Mouse (Mus musculus) MEL (cell line): ENCODE data around the gene Npcd. TPM values are rescaled to one million over a fixed set of nuclear protein-coding genes. Genes with fewer than 3 reads are reported as not detected.

ENCODE experiments used
- DNase-seq: peaks from one replicate; pipeline ENCODE4 v3.0.0; 2011; ENCODE audit warnings: low read depth, low spot score
- H3K27ac ChIP-seq: 2 replicates; pipeline ENCODE4 v1.5.1; 2012; ENCODE audit warnings: low read depth, mild to moderate bottlenecking, control low read depth, low read length, moderate library complexity; ENCODE audit not compliant: control insufficient read depth
- H3K27me3 ChIP-seq, 2 experiments: fragments of 150-350 bp in 1 of 2; sonication (generic) in 1 of 2; 2 replicates each; pipeline ENCODE4 v1.6.1; 2012; ENCODE audit warnings: low read length in 2 of 2, mild to moderate bottlenecking in 2 of 2, improper control_type of control experiment in 1 of 2, moderate library complexity in 1 of 2; ENCODE audit not compliant: insufficient read depth in 2 of 2, control insufficient read depth in 1 of 2
- H3K36me3 ChIP-seq, 2 experiments: 2 replicates each; pipeline ENCODE4 v1.6.1; 2012 to 2014; ENCODE audit warnings: low read length in 2 of 2, improper control_type of control experiment in 1 of 2, inconsistent platforms in 1 of 2, mild to moderate bottlenecking in 1 of 2; ENCODE audit not compliant: insufficient read depth in 2 of 2, control insufficient read depth in 1 of 2
- H3K4me1 ChIP-seq, 2 experiments: fragments of 150-350 bp in 1 of 2; sonication (generic) in 1 of 2; 2 replicates each; pipeline ENCODE4 v1.6.1; 2012; ENCODE audit warnings: low read length in 2 of 2, improper control_type of control experiment in 1 of 2, mild to moderate bottlenecking in 1 of 2; ENCODE audit not compliant: insufficient read depth in 2 of 2, control insufficient read depth in 1 of 2
- H3K4me3 ChIP-seq, 2 experiments: fragments of 150-350 bp in 1 of 2; sonication (generic) in 1 of 2; 2 replicates each; pipeline ENCODE4 v1.5.1; 2012; ENCODE audit warnings: low read depth in 2 of 2, low read length in 2 of 2, mild to moderate bottlenecking in 2 of 2, moderate library complexity in 2 of 2, control low read depth in 1 of 2, improper control_type of control experiment in 1 of 2; ENCODE audit not compliant: control insufficient read depth in 1 of 2, insufficient read depth in 1 of 2
- H3K79me2 ChIP-seq: 2 replicates; pipeline ENCODE4 v1.6.1; 2012; ENCODE audit warnings: mild to moderate bottlenecking, low read length, moderate library complexity; ENCODE audit not compliant: control insufficient read depth, poor library complexity, insufficient read depth
- H3K9ac ChIP-seq: 2 replicates; pipeline ENCODE4 v1.6.1; 2012; ENCODE audit warnings: low read depth, mild to moderate bottlenecking, control low read depth, low read length, moderate library complexity; ENCODE audit not compliant: control insufficient read depth, poor library complexity, severe bottlenecking
- H3K9me3 ChIP-seq: fragments of 150-350 bp; sonication (generic); replicated peaks from 2 replicates; pipeline ENCODE4 v1.6.1; 2012; ENCODE audit warnings: mild to moderate bottlenecking, low read length, improper control_type of control experiment, moderate library complexity; ENCODE audit not compliant: insufficient read depth
- BHLHE40 ChIP-seq: IDR thresholded peaks from 2 replicates; pipeline ENCODE4 v1.6.1; 2012; ENCODE audit warnings: low read depth, mild to moderate bottlenecking, inconsistent platforms, low read length, improper control_type of control experiment, borderline replicate concordance
- CHD1 ChIP-seq: IDR thresholded peaks from 2 replicates; pipeline ENCODE4 v1.6.1; 2012; ENCODE audit warnings: low read depth, mild to moderate bottlenecking, inconsistent platforms, low read length, improper control_type of control experiment
- E2F4 ChIP-seq: IDR thresholded peaks from 2 replicates; pipeline ENCODE4 v1.6.1; 2011; ENCODE audit warnings: low read depth, low read length, improper control_type of control experiment, borderline replicate concordance
- ETS1 ChIP-seq: IDR thresholded peaks from 2 replicates; pipeline ENCODE4 v1.6.1; 2012; ENCODE audit warnings: low read depth, mild to moderate bottlenecking, inconsistent platforms, low read length, improper control_type of control experiment, moderate library complexity
- JUND ChIP-seq: IDR thresholded peaks from 2 replicates; pipeline ENCODE4 v1.6.1; 2011; ENCODE audit warnings: low read depth, mild to moderate bottlenecking, improper control_type of control experiment, low read length
- KAT2A ChIP-seq: conservative IDR thresholded peaks from 2 replicates; pipeline ENCODE4 v1.6.1; 2012; ENCODE audit warnings: low read depth, low read length, improper control_type of control experiment, inconsistent platforms
- MEF2A ChIP-seq: IDR thresholded peaks from 2 replicates; pipeline ENCODE4 v1.6.1; 2014; ENCODE audit warnings: low read depth, mild to moderate bottlenecking, inconsistent platforms, low read length, improper control_type of control experiment; ENCODE audit not compliant: poor library complexity, insufficient replicate concordance, severe bottlenecking; ENCODE audit errors: extremely low read depth
- MYC ChIP-seq: IDR thresholded peaks from 2 replicates; pipeline ENCODE4 v1.6.1; 2011; ENCODE audit warnings: low read depth, mild to moderate bottlenecking, low read length, improper control_type of control experiment, moderate library complexity
- NRF1 ChIP-seq: IDR thresholded peaks from 2 replicates; pipeline ENCODE4 v1.6.1; 2014; ENCODE audit warnings: low read depth, mild to moderate bottlenecking, inconsistent platforms, low read length, improper control_type of control experiment, moderate library complexity; ENCODE audit not compliant: poor library complexity, insufficient read depth, severe bottlenecking
- RAD21 ChIP-seq: IDR thresholded peaks from 2 replicates; pipeline ENCODE4 v1.6.1; 2011; ENCODE audit warnings: mild to moderate bottlenecking, low read depth, low read length, improper control_type of control experiment
- SIN3A ChIP-seq: IDR thresholded peaks from 2 replicates; pipeline ENCODE4 v1.6.1; 2012; ENCODE audit warnings: low read length, improper control_type of control experiment, inconsistent platforms
- SMC3 ChIP-seq: IDR thresholded peaks from 2 replicates; pipeline ENCODE4 v1.6.1; 2011; ENCODE audit warnings: low read depth, low read length, improper control_type of control experiment
- TAL1 ChIP-seq: IDR thresholded peaks from 2 replicates; pipeline ENCODE4 v1.6.1; 2012; ENCODE audit warnings: mild to moderate bottlenecking, inconsistent platforms, low read length, moderate library complexity, mixed read lengths
- TBP ChIP-seq: IDR thresholded peaks from 2 replicates; pipeline ENCODE4 v1.8.0; 2011; ENCODE audit warnings: low read depth, low read length, improper control_type of control experiment
- TCF12 ChIP-seq: IDR thresholded peaks from 2 replicates; pipeline ENCODE4 v1.6.1; 2014; ENCODE audit warnings: low read depth, mild to moderate bottlenecking, inconsistent platforms, low read length, improper control_type of control experiment, moderate library complexity
- ZMIZ1 ChIP-seq: IDR thresholded peaks from 2 replicates; pipeline ENCODE4 v1.6.1; 2012; ENCODE audit warnings: low read depth, mild to moderate bottlenecking, inconsistent platforms, low read length, improper control_type of control experiment, moderate library complexity
- polyA plus RNA-seq, 2 experiments: library from polyadenylated mRNA; stranded (reverse) in 1 of 2; unstranded in 1 of 2; fragments of >175 nt in 1 of 2; fragments of >200 nt in 1 of 2; gene quantifications; 2 replicates each; pipeline versions ENCODE4 v1.2.1 to v1.2.4; 2012; ENCODE audit warnings: low replicate concordance in 2 of 2, low read depth in 1 of 2; ENCODE audit not compliant: insufficient read length in 2 of 2, insufficient read depth in 1 of 2, missing spikeins in 1 of 2
- total RNA-seq: library from RNA; depleted of rRNA; stranded (reverse); fragments of 300-350 nt; gene quantifications from 2 replicates; pipeline ENCODE4 v1.2.3, GENCODE M21; 2012

Gene Npcd
- total and polyA plus RNA-seq, 3 experiments, result not detected

DNA sequence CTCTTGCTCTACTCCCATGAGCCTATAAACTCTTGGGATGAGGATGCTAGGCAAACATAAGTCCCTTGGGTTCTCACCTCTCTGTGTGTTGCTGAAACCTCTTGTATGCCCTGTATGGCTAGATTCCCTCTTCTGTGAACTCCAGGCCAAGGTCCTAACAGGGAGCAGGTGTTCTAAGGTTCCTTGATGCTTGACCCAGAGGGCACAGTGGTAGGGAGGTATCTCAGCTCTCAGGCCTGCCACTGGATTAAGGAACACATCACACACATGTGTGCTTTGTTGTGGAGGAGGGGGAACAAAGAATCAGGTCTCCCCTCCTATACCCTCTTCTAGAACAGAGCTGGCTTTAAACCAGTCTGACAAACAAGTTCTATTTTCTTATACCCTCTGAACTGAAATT is 56.3 kb downstream of the Npcd start, which contains the start of gene Dnal4:
Gene Dnal4 (minus strand): TSS at position 101 of the 400 bp plus-strand sequence.
- H3K9me3 ChIP-seq, result no peaks in the 10 kb centered on the region
- 0 out of 4 replicates have a peak, but pooled peaks cover 0 to 2% of the 10 kb centered on the region in 2 experiments for H3K36me3 ChIP-seq
- no peak within 1 kb of the TSS for H3K27ac ChIP-seq
- DNase-seq, result no peak
- H3K79me2 ChIP-seq, result no peaks in the 10 kb centered on the region
- H3K9ac ChIP-seq, result no peak within 1 kb of the TSS
- no peaks in the 10 kb centered on the region; a peak in 1 of 4 replicates for H3K27me3 ChIP-seq
- H3K4me1 ChIP-seq, result peaks cover 0 to 6% of the 10 kb centered on the region in 2 experiments; a peak in 1 of 4 replicates
- TF ChIP-seq TAL1 (no peak), MEF2A (no peak), SIN3A (no peak), KAT2A (no peak), BHLHE40 (no peak)
- no peak within 1 kb of the TSS for H3K4me3 ChIP-seq

DNA sequence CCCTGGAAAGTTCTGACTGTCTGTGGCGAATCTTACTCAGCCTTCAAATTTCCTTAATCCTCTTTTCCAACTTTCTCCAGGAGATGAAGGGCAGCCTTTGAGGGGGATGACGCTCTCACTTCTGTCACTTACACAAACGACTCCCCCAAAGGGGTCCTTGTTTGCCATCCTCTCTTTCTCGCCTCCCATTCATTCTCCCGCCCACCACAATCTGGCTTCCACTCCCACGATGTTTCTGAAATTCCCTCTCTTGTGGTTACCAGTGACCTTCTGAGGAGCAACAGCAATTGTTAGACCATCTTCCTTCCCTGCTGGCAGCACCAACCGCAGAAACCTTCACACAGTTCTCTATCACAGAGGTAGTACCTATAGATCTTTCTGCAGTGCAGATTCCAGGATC is 58.4 kb downstream of the Npcd start:
- Histone ChIP-seq H3K27ac (no peak overlapping the region), H3K4me1 (peaks cover 0 to 6% of the 10 kb centered on the region in 2 experiments; a peak in 1 of 4 replicates), H3K79me2 (no peaks in the 10 kb centered on the region), H3K9ac (no peak overlapping the region), H3K9me3 (no peaks in the 10 kb centered on the region), H3K36me3 (0 out of 4 replicates have a peak, but pooled peaks cover 0 to 2% of the 10 kb centered on the region in 2 experiments), H3K4me3 (no peak overlapping the region), H3K27me3 (no peaks in the 10 kb centered on the region; a peak in 1 of 4 replicates)
- TF ChIP-seq JUND (no peak), TBP (no peak), ETS1 (no peak), TAL1 (no peak), E2F4 (no peak), CHD1 (no peak), RAD21 (no peak), TCF12 (no peak), ZMIZ1 (no peak), NRF1 (no peak), MYC (no peak), SMC3 (no peak)
- DNase-seq, result no peak
